Mouse (Mus musculus) MEL (cell line): ENCODE data around the gene Tdrd6. TPM values are rescaled to one million over a fixed set of nuclear protein-coding genes. Genes with fewer than 3 reads are reported as not detected.
A peak's percentile ranks its signal among the peaks of the same experiment; 100 is the strongest.

Source experiments
- DNase-seq: peaks from one replicate; pipeline ENCODE4 v3.0.0; 2011; ENCODE audit warnings: low read depth, low spot score
- H3K27ac ChIP-seq: 2 replicates; pipeline ENCODE4 v1.5.1; 2012; ENCODE audit warnings: low read depth, mild to moderate bottlenecking, control low read depth, low read length, moderate library complexity; ENCODE audit not compliant: control insufficient read depth
- H3K27me3 ChIP-seq, 2 experiments: fragments of 150-350 bp in 1 of 2; sonication (generic) in 1 of 2; 2 replicates each; pipeline ENCODE4 v1.6.1; 2012; ENCODE audit warnings: low read length in 2 of 2, mild to moderate bottlenecking in 2 of 2, improper control_type of control experiment in 1 of 2, moderate library complexity in 1 of 2; ENCODE audit not compliant: insufficient read depth in 2 of 2, control insufficient read depth in 1 of 2
- H3K36me3 ChIP-seq, 2 experiments: 2 replicates each; pipeline ENCODE4 v1.6.1; 2012 to 2014; ENCODE audit warnings: low read length in 2 of 2, improper control_type of control experiment in 1 of 2, inconsistent platforms in 1 of 2, mild to moderate bottlenecking in 1 of 2; ENCODE audit not compliant: insufficient read depth in 2 of 2, control insufficient read depth in 1 of 2
- H3K4me1 ChIP-seq, 2 experiments: fragments of 150-350 bp in 1 of 2; sonication (generic) in 1 of 2; 2 replicates each; pipeline ENCODE4 v1.6.1; 2012; ENCODE audit warnings: low read length in 2 of 2, improper control_type of control experiment in 1 of 2, mild to moderate bottlenecking in 1 of 2; ENCODE audit not compliant: insufficient read depth in 2 of 2, control insufficient read depth in 1 of 2
- H3K4me3 ChIP-seq, 2 experiments: fragments of 150-350 bp in 1 of 2; sonication (generic) in 1 of 2; 2 replicates each; pipeline ENCODE4 v1.5.1; 2012; ENCODE audit warnings: low read depth in 2 of 2, low read length in 2 of 2, mild to moderate bottlenecking in 2 of 2, moderate library complexity in 2 of 2, control low read depth in 1 of 2, improper control_type of control experiment in 1 of 2; ENCODE audit not compliant: control insufficient read depth in 1 of 2, insufficient read depth in 1 of 2
- H3K79me2 ChIP-seq: 2 replicates; pipeline ENCODE4 v1.6.1; 2012; ENCODE audit warnings: mild to moderate bottlenecking, low read length, moderate library complexity; ENCODE audit not compliant: control insufficient read depth, poor library complexity, insufficient read depth
- H3K9ac ChIP-seq: 2 replicates; pipeline ENCODE4 v1.6.1; 2012; ENCODE audit warnings: low read depth, mild to moderate bottlenecking, control low read depth, low read length, moderate library complexity; ENCODE audit not compliant: control insufficient read depth, poor library complexity, severe bottlenecking
- H3K9me3 ChIP-seq: fragments of 150-350 bp; sonication (generic); replicated peaks from 2 replicates; pipeline ENCODE4 v1.6.1; 2012; ENCODE audit warnings: mild to moderate bottlenecking, low read length, improper control_type of control experiment, moderate library complexity; ENCODE audit not compliant: insufficient read depth
- CHD1 ChIP-seq: IDR thresholded peaks from 2 replicates; pipeline ENCODE4 v1.6.1; 2012; ENCODE audit warnings: low read depth, mild to moderate bottlenecking, inconsistent platforms, low read length, improper control_type of control experiment
- CTCF ChIP-seq, 3 experiments: IDR thresholded peaks in 2 of 3; conservative IDR thresholded peaks in 1 of 3; 2 replicates each; pipeline ENCODE4 v1.5.1; 2011 to 2012; ENCODE audit warnings: low read length in 3 of 3, low read depth in 2 of 3, mild to moderate bottlenecking in 2 of 3, improper control_type of control experiment in 1 of 3, inconsistent platforms in 1 of 3, mixed read lengths in 1 of 3, moderate library complexity in 1 of 3; ENCODE audit not compliant: control insufficient read depth in 1 of 3, insufficient read depth in 1 of 3, poor library complexity in 1 of 3, severe bottlenecking in 1 of 3
- ELF1 ChIP-seq: IDR thresholded peaks from 2 replicates; pipeline ENCODE4 v1.6.1; 2014; ENCODE audit warnings: low read depth, mild to moderate bottlenecking, inconsistent platforms, low read length, improper control_type of control experiment, moderate library complexity
- EP300 ChIP-seq, 2 experiments: IDR thresholded peaks; 2 replicates each; pipeline ENCODE4 v1.6.1; 2011; ENCODE audit warnings: improper control_type of control experiment in 2 of 2, low read length in 2 of 2, low read depth in 1 of 2, mild to moderate bottlenecking in 1 of 2
- GABPA ChIP-seq: IDR thresholded peaks from 2 replicates; pipeline ENCODE4 v1.6.1; 2012; ENCODE audit warnings: low read depth, mild to moderate bottlenecking, inconsistent platforms, low read length, improper control_type of control experiment, moderate library complexity
- HCFC1 ChIP-seq: IDR thresholded peaks from 2 replicates; pipeline ENCODE4 v1.6.1; 2012; ENCODE audit warnings: low read depth, mild to moderate bottlenecking, inconsistent platforms, low read length, improper control_type of control experiment, moderate library complexity
- JUND ChIP-seq: IDR thresholded peaks from 2 replicates; pipeline ENCODE4 v1.6.1; 2011; ENCODE audit warnings: low read depth, mild to moderate bottlenecking, improper control_type of control experiment, low read length
- MAZ ChIP-seq: IDR thresholded peaks from 2 replicates; pipeline ENCODE4 v1.6.1; 2012; ENCODE audit warnings: low read depth, mild to moderate bottlenecking, inconsistent platforms, low read length, improper control_type of control experiment
- MYB ChIP-seq: IDR thresholded peaks from 2 replicates; pipeline ENCODE4 v1.6.1; 2011; ENCODE audit warnings: mild to moderate bottlenecking, low read depth, low read length, improper control_type of control experiment
- MYC ChIP-seq: IDR thresholded peaks from 2 replicates; pipeline ENCODE4 v1.6.1; 2011; ENCODE audit warnings: low read depth, mild to moderate bottlenecking, low read length, improper control_type of control experiment, moderate library complexity
- NELFE ChIP-seq: IDR thresholded peaks from 2 replicates; pipeline ENCODE4 v1.6.1; 2011; ENCODE audit warnings: low read depth, low read length, improper control_type of control experiment
- POLR2A ChIP-seq, 2 experiments: IDR thresholded peaks; 2 replicates each; pipeline ENCODE4 v1.6.1; 2011 to 2012; ENCODE audit warnings: low read length in 2 of 2, mild to moderate bottlenecking in 2 of 2, control low read depth in 1 of 2, improper control_type of control experiment in 1 of 2, low read depth in 1 of 2, moderate library complexity in 1 of 2; ENCODE audit not compliant: control insufficient read depth in 1 of 2, insufficient read depth in 1 of 2, poor library complexity in 1 of 2
- RAD21 ChIP-seq: IDR thresholded peaks from 2 replicates; pipeline ENCODE4 v1.6.1; 2011; ENCODE audit warnings: mild to moderate bottlenecking, low read depth, low read length, improper control_type of control experiment
- SMC3 ChIP-seq: IDR thresholded peaks from 2 replicates; pipeline ENCODE4 v1.6.1; 2011; ENCODE audit warnings: low read depth, low read length, improper control_type of control experiment
- USF1 ChIP-seq: IDR thresholded peaks from 2 replicates; pipeline ENCODE4 v1.6.1; 2014; ENCODE audit warnings: low read depth, mild to moderate bottlenecking, inconsistent platforms, low read length, improper control_type of control experiment, moderate library complexity
- USF2 ChIP-seq, 2 experiments: IDR thresholded peaks; 2 replicates each; pipeline ENCODE4 v1.6.1; 2011 to 2012; ENCODE audit warnings: improper control_type of control experiment in 2 of 2, low read length in 2 of 2, borderline replicate concordance in 1 of 2, inconsistent platforms in 1 of 2, low read depth in 1 of 2, mild to moderate bottlenecking in 1 of 2; ENCODE audit not compliant: insufficient read depth in 1 of 2
- ZC3H11A ChIP-seq: IDR thresholded peaks from 2 replicates; pipeline ENCODE4 v1.6.1; 2012; ENCODE audit warnings: low read depth, mild to moderate bottlenecking, inconsistent platforms, low read length, improper control_type of control experiment
- ZMIZ1 ChIP-seq: IDR thresholded peaks from 2 replicates; pipeline ENCODE4 v1.6.1; 2012; ENCODE audit warnings: low read depth, mild to moderate bottlenecking, inconsistent platforms, low read length, improper control_type of control experiment, moderate library complexity
- polyA plus RNA-seq, 2 experiments: library from polyadenylated mRNA; stranded (reverse) in 1 of 2; unstranded in 1 of 2; fragments of >175 nt in 1 of 2; fragments of >200 nt in 1 of 2; gene quantifications; 2 replicates each; pipeline versions ENCODE4 v1.2.1 to v1.2.4; 2012; ENCODE audit warnings: low replicate concordance in 2 of 2, low read depth in 1 of 2; ENCODE audit not compliant: insufficient read length in 2 of 2, insufficient read depth in 1 of 2, missing spikeins in 1 of 2
- total RNA-seq: library from RNA; depleted of rRNA; stranded (reverse); fragments of 300-350 nt; gene quantifications from 2 replicates; pipeline ENCODE4 v1.2.3, GENCODE M21; 2012

The Tdrd6 gene
- total and polyA plus RNA-seq, 3 experiments = not detected

GRCm38 (mm10) chr17:43611586-43611985 lies 18.5 kb downstream of the Tdrd6 start:
- no peaks in the 10 kb centered on the region for H3K27me3 ChIP-seq
- peak; percentile 26 for DNase-seq
- H3K4me1 ChIP-seq = no peaks in the 10 kb centered on the region
- H3K36me3 ChIP-seq = no peaks in the 10 kb centered on the region
- no peak overlapping the region for H3K4me3 ChIP-seq
- no peak overlapping the region for H3K9ac ChIP-seq
- no peaks in the 10 kb centered on the region for H3K79me2 ChIP-seq
- H3K9me3 ChIP-seq = no peaks in the 10 kb centered on the region
- no peak overlapping the region for H3K27ac ChIP-seq
- TF ChIP-seq ZC3H11A (no peak), JUND (no peak), MYC (no peak), RAD21 (peak; percentile 48), CHD1 (no peak), CTCF (IDR thresholded peaks at IDR 0.05 in 2 of 3, conservative IDR thresholded peaks at IDR 0.05 in 1 of 3; ENCODE audit: control insufficient read depth in 1 of 3, insufficient read depth in 1 of 3, low read depth in 2 of 3, low read length in 3 of 3, poor library complexity in 1 of 3, severe bottlenecking in 1 of 3) (peak; percentile 46 to 67 (median 55); a peak in 5 of 6 replicates), SMC3 (peak; percentile 40; the same call in 1 of the 2 replicates), ZMIZ1 (no peak)

- DNase-seq = peak; percentile 33
- TF ChIP-seq EP300 (IDR thresholded peaks at IDR 0.05; ENCODE audit: low read depth in 1 of 2, low read length in 2 of 2) (no peak), ELF1 (no peak), NELFE (no peak), CTCF (IDR thresholded peaks at IDR 0.05 in 2 of 3, conservative IDR thresholded peaks at IDR 0.05 in 1 of 3; ENCODE audit: control insufficient read depth in 1 of 3, insufficient read depth in 1 of 3, low read depth in 2 of 3, low read length in 3 of 3, poor library complexity in 1 of 3, severe bottlenecking in 1 of 3) (peak; percentile 57 to 72 (median 68)), GABPA (no peak), USF1 (no peak), HCFC1 (no peak), USF2 (IDR thresholded peaks at IDR 0.05; ENCODE audit: borderline replicate concordance in 1 of 2, insufficient read depth in 1 of 2, low read depth in 1 of 2, low read length in 2 of 2) (no peak), RAD21 (peak; percentile 34), SMC3 (peak; percentile 37), CHD1 (no peak), MAZ (no peak), POLR2A (IDR thresholded peaks at IDR 0.05; ENCODE audit: control insufficient read depth in 1 of 2, insufficient read depth in 1 of 2, low read depth in 1 of 2, low read length in 2 of 2, poor library complexity in 1 of 2) (no peak), MYB (no peak)
- TF ChIP-seq, all 39 proteins: peak for 3
- H3K9me3 ChIP-seq = no peaks in the 10 kb centered on the region
- no peaks in the 10 kb centered on the region for H3K4me1 ChIP-seq
- H3K27ac ChIP-seq = no peak overlapping the region
- no peak overlapping the region for H3K4me3 ChIP-seq
- no peaks in the 10 kb centered on the region for H3K27me3 ChIP-seq
- H3K9ac ChIP-seq = no peak overlapping the region
- H3K79me2 ChIP-seq = no peaks in the 10 kb centered on the region
- H3K36me3 ChIP-seq = no peaks in the 10 kb centered on the region
Observed at GRCm38 (mm10) chr17:43606704-43607103, 23.4 kb downstream of the Tdrd6 start.
